Mouse (Mus musculus): ENCODE measurements around the gene Sass6. TPM values are rescaled to one million over a fixed set of nuclear protein-coding genes. Genes with fewer than 3 reads are reported as not detected.

Gene Sass6
- total RNA-seq (2021), result 1 to 10 TPM; 1.8 to 3.5 TPM
- long read RNA-seq, experiment 1, result 0 reads
- long read RNA-seq, experiment 2, partial matches to known transcripts, result 0 of 1 reads
- long read RNA-seq, experiment 2, other reads (novel, unspliced or antisense), result 0 of 1 reads

DNA sequence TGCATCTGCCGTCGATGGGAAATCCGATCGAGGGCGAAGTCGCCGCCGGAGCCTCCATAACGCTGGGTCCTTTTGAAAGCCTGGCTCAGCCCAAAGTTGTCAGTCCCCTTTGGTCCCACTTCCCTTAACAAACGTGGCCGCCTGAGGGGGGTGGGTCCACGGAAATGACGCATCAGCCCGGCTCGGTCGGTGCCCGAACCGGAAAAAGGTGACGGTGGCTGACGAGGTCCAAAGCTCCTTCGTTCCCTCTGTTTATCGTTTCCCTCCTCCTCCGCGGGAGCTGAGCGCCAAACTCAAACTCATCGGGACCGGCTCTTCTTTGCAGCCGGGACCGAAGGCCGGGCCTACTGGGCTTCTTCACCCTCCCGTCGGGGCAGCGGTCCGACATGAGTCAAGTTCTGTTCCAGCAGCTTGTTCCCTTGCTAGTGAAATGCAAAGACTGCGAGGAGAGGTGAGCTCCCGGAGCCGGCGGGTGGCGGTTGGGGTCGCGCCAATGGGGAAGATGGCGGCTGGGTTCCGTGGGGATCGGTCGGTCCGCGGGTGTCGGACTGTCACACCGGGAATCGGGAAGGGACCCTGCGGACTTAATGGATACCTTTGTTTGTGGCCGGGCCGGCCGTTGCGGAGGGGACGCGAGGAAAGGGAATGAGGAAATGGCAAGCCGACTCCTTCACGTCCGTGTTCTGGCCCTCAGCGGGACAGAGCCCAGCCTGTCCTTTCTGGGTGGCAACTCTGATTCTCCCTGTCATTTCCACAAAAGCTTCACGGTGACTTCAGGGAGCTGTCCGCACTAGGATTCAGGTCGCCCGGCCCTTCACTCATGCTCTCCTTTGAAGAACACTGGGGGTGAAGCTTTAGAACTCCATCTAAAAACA, at the start of gene Sass6:
TSS of gene Sass6 (plus strand) at position 255 of the 875 bp plus-strand sequence.
- DNase-seq, result peak; percentile 99
- Histone ChIP-seq H3K4me3 (peak within 1 kb of the TSS; percentile 76), H3K27ac (peak within 1 kb of the TSS; percentile 90)
- intact Hi-C loops (cut with DNase I), result loop anchor here (5.0 to 10.0 kb wide), 4 partner anchors 83 to 240 kb away; partner anchors contain the start of genes Cdc14a and Dbt
- no peak for TF ChIP-seq CTCF (IDR thresholded peaks at IDR 0.05)

DNA sequence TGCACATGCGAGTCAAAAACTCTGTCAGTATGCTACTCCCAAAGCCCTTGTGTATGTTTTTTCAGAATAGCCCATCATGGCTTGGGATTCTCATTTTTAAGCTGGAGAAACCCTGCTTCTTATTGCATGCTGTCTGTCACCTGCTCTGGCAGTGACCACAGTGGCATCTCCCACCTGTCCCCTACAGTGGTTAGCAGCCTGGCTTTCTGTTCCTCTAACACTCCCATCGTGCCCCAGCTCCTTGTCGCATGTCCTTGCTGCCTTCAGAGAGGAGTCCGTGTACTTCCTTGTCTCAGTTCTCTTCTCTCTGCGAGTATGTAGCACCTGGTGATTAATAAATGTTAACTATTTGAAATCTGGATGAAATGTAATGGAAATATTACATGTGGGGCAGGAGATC, 47.4 kb upstream of the Sass6 start:
- H3K27ac ChIP-seq, result no peak overlapping the region
- no peak for TF ChIP-seq CTCF (IDR thresholded peaks at IDR 0.05)
- DNase-seq, result no peak
- no peak overlapping the region for H3K4me3 ChIP-seq
- intact Hi-C loops (cut with DNase I), result loop anchor here (1.0 kb wide), 1 partner anchor 37 kb away; no protein-coding TSS in a partner anchor

DNA sequence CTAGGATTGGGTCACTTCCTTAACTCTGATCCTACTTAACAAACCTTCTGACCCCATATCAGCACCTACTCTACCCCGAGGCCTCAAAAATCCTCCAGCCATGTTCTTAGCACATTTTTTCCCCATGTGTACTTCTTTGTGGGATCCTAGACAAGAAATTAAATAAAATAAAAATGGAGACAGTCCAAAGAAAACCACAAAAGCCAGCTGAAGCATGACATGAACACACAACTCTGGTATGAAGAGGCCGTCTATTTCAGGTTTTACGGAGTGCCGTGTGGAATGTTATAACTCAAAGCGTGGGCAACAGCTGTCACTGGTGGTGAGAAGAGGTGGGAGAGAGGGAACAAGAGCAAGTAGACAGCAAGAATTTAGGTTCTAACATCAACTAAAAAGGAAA, 43.4 kb upstream of the Sass6 start:
- no peak overlapping the region for H3K27ac ChIP-seq
- no peak overlapping the region for H3K4me3 ChIP-seq
- no peak for DNase-seq
- intact Hi-C loops (cut with DNase I), result no loop called here
- TF ChIP-seq CTCF (IDR thresholded peaks at IDR 0.05), result no peak

- H3K27ac ChIP-seq, result peak overlapping the region; percentile 70
- intact Hi-C loops (cut with DNase I), result loop anchor here (5.0 to 10.0 kb wide), 2 partner anchors 49 to 227 kb away; partner anchors contain the start of gene Dbt
- DNase-seq, result peak; percentile 40
Measured at GRCm38 (mm10) chr3:116561315-116561714, 33.5 kb upstream of the Sass6 start.

GRCm38 (mm10) chr3:116562408-116563094, 32.2 kb upstream of the Sass6 start, which contains the start of gene Lrrc39:
Gene Lrrc39 (plus strand): TSS chr3:116562973.
- peak within 1 kb of the TSS; percentile 97 for H3K27ac ChIP-seq
- peak; percentile 29 for DNase-seq
- intact Hi-C loops (cut with DNase I), result loop anchor here (5.0 to 10.0 kb wide), 2 partner anchors 50 to 228 kb away; partner anchors contain the start of gene Dbt
- no peak for TF ChIP-seq CTCF (IDR thresholded peaks at IDR 0.05)
- peak within 1 kb of the TSS; percentile 80 for H3K4me3 ChIP-seq

More at GRCm38 (mm10) chr3:116561315-116561714, 33.5 kb upstream of the Sass6 start:
- H3K4me3 ChIP-seq, result peak overlapping the region; percentile 53

- H3K4me3 ChIP-seq, result peak overlapping the region; percentile 80
- H3K27ac ChIP-seq, result peak overlapping the region; percentile 97
- no peak for DNase-seq
- TF ChIP-seq CTCF (IDR thresholded peaks at IDR 0.05), result no peak
- intact Hi-C loops (cut with DNase I), result loop anchor here (5.0 to 10.0 kb wide), 2 partner anchors 51 to 228 kb away; partner anchors contain the start of gene Dbt
Measured at GRCm38 (mm10) chr3:116563095-116563492, 31.7 kb upstream of the Sass6 start.

DNA sequence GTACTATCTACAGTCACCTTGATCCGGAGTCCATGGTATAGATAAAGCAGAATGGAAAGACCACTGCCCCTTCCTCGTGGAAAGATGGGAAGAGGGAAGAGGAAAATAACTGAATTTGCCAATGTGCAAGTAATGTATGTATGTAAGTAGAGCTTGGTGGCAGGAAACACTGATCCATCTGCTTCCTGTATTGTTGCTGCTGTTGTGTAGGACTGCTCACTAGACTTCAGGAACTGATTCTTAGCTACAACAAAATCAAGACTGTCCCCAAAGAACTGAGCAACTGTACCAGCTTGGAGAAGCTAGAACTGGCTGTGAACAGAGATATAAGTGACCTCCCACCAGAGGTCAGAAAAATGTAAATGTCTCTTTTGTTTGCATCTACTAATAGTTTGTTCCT, 24.2 kb upstream of the Sass6 start:
- intact Hi-C loops (cut with DNase I), result no loop called here
- TF ChIP-seq CTCF (IDR thresholded peaks at IDR 0.05), result no peak
- H3K4me3 ChIP-seq, result no peak overlapping the region
- H3K27ac ChIP-seq, result no peak overlapping the region
- DNase-seq, result no peak

DNA sequence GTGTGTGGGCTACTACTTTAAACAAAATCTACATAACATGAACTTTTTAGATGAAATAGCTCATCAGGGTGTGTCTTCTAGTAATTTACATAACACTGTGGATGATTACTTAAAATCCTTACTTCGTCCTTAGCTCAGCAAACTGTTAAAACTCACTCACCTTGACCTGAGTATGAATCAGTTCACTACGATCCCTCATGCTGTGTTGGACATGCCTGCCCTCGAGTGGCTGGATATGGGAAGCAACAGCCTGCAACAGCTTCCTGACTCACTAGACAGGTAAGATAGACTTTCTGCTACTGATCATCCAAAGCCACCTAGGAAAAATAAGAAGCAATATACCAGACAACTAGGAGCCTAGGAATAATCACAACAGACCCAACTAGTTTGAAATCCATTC, 17.5 kb upstream of the Sass6 start:
- Histone ChIP-seq H3K27ac (no peak overlapping the region), H3K4me3 (no peak overlapping the region)
- intact Hi-C loops (cut with DNase I), result no loop called here
- TF ChIP-seq CTCF (IDR thresholded peaks at IDR 0.05), result peak; percentile 23; the same call in 1 of the 2 replicates
- no peak for DNase-seq

DNA sequence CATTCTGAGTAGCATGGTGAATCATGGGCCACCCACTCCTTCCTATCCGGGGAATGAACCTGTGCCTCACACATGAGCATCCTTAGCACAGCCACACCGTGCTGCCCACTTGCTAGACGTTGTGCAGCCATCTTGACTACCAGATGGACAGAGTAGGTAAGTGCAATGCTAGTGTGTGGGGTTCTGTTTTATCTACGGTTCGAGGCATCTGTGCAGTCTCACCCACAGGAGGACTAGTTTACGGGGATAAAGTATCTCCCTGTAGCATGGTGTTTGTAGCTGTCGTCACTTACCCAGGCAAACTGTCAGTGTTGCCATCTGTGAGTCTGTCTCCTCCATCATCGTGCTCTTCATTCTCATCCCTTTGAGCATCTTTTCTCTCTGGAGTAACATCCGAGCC, 12.6 kb upstream of the Sass6 start:
- TF ChIP-seq CTCF (IDR thresholded peaks at IDR 0.05), result no peak
- Histone ChIP-seq H3K27ac (no peak overlapping the region), H3K4me3 (no peak overlapping the region)
- no peak for DNase-seq
- intact Hi-C loops (cut with DNase I), result no loop called here

- peak overlapping the region; percentile 90 for H3K27ac ChIP-seq
- intact Hi-C loops (cut with DNase I), result loop anchor here (5.0 to 10.0 kb wide), 4 partner anchors 82 to 241 kb away; partner anchors contain the start of genes Cdc14a and Dbt
- peak overlapping the region; percentile 76 for H3K4me3 ChIP-seq
- peak; percentile 31; the same call in 1 of the 2 replicates for TF ChIP-seq CTCF (IDR thresholded peaks at IDR 0.05)
- no peak for DNase-seq
Measured at GRCm38 (mm10) chr3:116594076-116594727, 580 bp upstream of the Sass6 start.

GRCm38 (mm10) chr3:116595603-116595991, 815 bp downstream of the Sass6 start:
- intact Hi-C loops (cut with DNase I), result loop anchor here (10.0 kb wide), 2 partner anchors 171 to 239 kb away; partner anchors contain the start of gene Cdc14a
- Histone ChIP-seq H3K27ac (peak overlapping the region; percentile 90), H3K4me3 (peak overlapping the region; percentile 76)
- TF ChIP-seq CTCF (IDR thresholded peaks at IDR 0.05), result no peak
- no peak for DNase-seq

- intact Hi-C loops (cut with DNase I), result loop anchor here (10.0 kb wide), 2 partner anchors 175 to 235 kb away; partner anchors contain the start of gene Cdc14a
- DNase-seq, result no peak
- no peak overlapping the region for H3K27ac ChIP-seq
- no peak overlapping the region for H3K4me3 ChIP-seq
- no peak for TF ChIP-seq CTCF (IDR thresholded peaks at IDR 0.05)
Measured at GRCm38 (mm10) chr3:116599705-116600104, 4.9 kb downstream of the Sass6 start.

Data from gastrocnemius, adult 2 months (tissue).